Mouse (Mus musculus) liver, embryonic 14.5 days (tissue): ENCODE measurements at regions not wholly inside any gene's neighbourhood (a gene's known extent, or its start where the extent isn't known, plus 50 kb on each side); places are given as distances from the start of the nearest gene placed in this dataset.

Experiments
- CTCF ChIP-seq: IDR thresholded peaks from 2 replicates; pipeline ENCODE4 v1.5.1; 2016; ENCODE audit warnings: antibody characterized with exemption, low read depth, control low read depth
- EP300 ChIP-seq: IDR thresholded peaks from 2 replicates; pipeline ENCODE4 v1.6.1; 2016; ENCODE audit warnings: antibody characterized with exemption, low read depth

DNA sequence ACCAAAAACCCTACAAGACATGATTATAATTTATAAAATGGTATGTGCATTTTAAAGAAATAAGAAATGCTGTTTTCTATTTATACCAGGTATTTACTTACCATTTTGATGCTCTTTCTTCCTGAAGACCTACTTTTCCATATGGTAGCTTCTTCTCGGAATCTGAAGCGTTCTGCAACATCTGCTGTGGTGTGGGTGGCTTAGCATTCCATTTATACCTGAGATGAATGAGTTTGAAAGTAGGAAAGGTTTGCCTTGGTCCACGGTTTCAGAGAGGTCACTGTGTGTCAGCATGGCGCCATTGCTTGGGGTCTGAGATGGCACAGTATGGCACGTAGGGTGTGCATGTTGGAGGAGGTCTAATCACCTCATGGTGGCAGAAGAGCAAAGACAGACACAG, 225.5 kb upstream of the Zfp703 start:
- TF ChIP-seq CTCF (no peak), EP300 (no peak)
